Mouse (Mus musculus): Measurements from ENCODE around the gene Mfsd12.

Gene Mfsd12

DNA sequence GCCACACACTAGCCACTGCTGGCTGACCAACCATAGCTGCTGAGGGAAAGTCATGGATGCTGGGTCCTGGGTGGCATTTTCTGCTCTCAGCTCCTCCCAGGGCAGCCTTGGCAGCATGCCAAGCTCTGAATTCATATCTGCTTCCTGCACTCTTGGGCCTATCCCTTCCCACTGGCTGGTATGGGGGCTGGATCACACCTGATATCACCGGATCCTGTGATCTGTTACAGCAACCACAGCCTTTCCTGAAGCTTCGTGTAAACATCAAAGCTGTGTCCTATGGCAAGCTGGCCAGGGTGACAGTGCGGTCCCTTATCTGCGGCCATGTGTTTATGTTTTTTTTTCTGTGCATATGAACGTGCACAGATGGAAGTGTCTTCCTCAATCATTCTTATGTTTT lies 24.7 kb downstream of the Mfsd12 start:
- no peak for DNase-seq (ENCODE audit: low spot score in 2 of 2)

DNA sequence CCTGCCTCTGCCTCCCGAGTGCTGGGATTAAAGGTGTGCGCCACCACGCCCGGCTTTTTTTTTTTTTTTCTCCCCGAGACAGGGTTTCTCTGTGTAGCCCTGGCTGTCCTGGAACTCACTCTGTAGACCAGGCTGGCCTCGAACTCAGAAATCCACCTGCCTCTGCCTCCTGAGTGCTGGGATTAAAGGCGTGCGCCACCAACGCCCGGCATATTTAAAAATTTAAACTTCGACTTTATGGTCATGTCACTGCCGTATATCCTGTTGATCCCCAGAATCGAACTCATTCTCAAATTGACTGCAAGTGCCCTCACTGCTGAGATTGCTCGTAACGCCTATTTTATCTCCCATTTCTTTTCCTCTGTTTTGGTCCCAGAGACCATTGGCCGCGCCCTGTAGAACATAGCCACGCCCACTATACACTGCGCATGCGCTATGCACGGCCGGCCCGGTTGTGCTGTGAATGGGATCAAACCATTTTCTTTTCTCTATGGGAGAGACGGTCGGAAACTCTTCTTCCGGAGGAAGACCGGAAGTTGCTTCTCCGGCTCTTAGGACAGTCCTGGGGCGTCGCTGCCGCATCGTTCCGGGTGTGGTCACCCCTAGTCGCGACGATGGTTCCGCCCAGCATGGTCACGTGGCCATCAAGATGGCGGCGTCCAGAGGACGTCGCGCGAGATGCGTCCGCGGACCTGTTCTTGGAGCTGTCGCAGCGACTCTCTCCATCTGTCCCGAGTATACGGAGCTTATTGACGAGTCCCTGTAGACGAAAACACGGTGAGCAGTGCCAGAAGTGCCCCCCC lies 26.7 kb downstream of the Mfsd12 start, which contains the start of the genes Dohh and Gm48551:
Gene Dohh, plus strand, starts transcription at position 627 of the 803 bp plus-strand sequence.
Gene Gm48551, plus strand, starts transcription at position 665 of the 803 bp plus-strand sequence.
- DNase-seq (ENCODE audit: low spot score in 2 of 2): peak; percentile 99

DNA sequence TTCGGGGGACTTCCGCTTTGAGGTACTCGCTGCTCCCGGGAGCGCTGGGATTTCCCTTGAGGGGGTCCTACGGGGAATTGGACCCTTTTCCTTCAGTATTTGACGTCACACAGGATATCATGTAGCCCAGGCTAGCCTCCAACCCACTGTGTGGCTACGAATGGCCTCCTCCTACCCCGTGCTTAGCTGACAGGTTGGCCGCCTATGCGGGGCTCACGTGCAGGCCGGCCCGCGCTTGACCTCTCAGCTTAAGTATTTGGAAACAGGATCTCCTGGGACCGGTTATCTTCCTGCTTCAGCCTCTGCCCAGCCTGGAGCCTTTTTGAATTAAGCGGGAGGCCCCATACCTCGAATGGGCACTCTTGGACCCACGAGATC lies 27.3 kb downstream of the Mfsd12 start:
- DNase-seq (ENCODE audit: low spot score in 2 of 2): no peak

DNA sequence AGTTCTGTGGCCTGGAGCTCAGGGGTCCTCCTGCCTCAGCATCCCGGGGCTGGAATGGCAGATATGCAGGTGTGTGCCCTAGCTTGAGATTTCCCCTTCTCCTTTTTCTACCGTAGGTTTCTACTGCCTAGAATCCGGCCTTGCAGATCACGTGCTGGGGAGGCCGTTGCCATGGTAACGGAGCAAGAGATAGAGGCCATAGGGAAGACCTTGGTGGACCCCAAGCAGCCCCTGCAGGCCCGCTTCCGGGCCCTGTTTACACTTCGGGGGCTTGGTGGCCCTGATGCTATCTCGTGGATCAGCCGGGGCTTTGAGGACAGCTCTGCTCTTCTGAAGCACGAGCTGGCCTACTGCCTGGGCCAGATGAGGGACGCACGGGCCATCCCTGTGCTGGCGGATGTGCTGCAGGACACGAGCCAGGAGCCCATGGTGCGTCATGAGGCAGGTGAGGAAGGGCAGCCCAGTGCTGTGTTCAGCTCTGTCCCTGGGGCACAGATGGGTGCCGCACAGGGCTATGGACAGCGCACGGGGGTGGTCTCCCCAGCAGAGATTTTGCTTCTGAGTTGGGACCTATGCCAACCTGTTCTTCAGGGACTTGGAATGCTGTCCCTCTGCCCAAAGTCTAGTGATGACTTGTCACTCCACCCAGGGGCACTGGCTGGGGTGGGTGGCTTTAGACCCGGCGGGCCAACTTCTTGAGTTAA lies 28.5 kb downstream of the Mfsd12 start:
- peak in 1 of 2 experiments; percentile 49 for DNase-seq (ENCODE audit: low spot score in 2 of 2)

DNA sequence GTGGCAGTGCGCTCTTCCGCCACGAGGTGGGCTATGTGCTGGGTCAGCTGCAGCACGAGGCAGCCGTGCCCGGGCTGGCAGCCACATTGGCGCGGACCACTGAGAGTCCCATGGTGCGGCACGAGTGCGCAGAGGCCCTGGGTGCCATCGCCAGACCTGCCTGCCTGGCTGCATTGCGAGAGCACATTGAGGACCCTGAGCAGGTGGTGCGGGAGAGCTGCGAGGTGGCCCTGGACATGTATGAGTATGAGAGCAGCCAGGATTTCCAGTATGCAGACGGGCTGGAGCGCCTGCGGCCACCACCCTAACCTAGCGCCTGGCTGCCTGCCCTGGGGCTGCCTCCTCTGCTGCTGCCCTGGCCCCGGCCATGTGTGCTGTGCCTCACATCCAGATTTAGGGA lies 30.4 kb downstream of the Mfsd12 start:
- no peak for DNase-seq (ENCODE audit: low spot score in 2 of 2)

DNA sequence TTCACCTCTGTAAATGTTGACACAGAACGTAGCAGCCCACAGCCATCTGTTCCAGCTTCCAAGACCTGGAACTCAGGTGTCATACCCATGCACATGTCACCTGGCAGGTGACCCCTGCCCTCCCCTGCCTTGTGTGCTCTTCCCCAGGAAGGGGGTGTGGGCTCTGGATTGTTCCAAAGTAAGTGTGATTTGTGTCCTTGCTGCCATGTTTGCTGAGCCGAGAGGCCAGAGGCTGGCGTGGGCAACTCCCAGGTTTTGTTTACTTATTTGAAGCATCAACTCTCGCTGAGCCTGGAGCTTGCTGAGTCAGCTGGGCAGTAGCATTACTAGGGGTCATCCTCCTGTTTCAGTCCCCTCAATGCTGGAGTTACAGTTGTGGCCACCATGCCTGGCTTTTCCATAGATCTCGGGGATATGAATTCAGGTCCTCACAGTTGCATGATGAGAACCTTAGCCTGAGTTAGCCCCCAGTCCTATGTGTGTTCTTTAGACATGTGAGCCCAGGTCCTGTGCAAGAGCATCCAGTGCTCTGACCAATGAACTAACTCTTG lies 31.3 kb downstream of the Mfsd12 start, which contains the start of gene Gm48552:
Gene Gm48552, plus strand, starts transcription at position 501 of the 551 bp plus-strand sequence.
- DNase-seq (ENCODE audit: low spot score in 2 of 2): no peak

DNA sequence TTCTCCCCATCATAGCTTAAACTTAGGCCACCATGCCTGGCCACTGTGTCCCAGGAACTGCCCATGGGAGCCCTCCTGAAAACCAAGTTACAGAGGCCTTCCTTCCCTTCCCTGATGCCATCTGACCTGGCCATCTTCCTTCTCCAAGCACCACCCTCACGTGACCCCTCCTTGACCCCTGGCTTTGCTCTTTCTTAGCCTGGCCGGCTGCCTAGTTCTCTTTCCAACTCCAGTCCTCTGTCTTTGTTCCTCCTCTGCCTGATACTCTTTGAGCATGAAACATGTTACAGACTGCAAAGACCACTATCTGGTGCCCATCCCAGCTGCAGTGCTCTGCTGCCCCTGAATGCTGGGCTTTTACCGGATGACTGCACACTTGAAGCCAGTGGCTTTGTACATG lies 32.1 kb downstream of the Mfsd12 start:
- no peak for DNase-seq (ENCODE audit: low spot score in 2 of 2)

DNA sequence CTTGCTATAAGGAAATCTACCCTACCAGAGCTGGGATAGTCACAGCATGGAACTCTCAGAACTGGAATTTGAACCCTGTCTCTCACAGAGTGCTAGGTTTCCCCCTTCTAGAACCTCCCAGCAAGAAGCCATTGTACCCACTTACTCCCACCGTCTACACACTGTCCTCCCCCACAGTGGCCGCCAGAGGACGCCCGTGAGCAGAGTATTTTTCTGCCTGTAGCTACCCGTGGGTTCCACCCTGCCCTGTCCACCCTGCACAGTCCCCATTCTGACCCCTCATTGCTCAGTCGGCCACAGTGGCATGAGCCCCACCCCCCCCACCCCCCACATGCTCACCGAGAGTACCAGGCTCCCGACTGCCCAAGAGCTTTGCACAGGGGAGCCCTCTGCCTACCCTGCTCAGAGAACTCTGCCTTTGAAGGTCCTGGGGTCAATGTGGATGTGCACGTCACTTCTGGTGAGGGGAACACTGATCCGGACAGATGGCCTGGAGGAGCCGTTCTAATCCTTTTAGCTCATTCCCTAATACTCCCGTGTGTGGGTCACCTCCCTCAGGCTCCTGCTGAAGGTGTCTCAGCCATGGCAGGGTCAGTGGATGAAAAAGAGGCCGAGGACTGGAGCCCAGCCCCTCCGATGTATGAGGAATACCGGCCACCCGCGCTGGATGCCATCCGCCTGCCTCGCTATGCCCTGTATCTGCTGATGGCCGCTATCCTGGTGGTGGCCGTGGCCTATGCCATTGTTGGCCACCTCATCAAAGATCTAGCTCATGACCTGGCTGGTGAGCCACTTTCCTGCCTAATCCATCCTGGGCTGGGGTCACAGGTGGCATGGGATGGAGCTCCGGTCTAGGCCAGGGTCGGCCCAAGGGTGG lies 32.7 kb downstream of the Mfsd12 start:
- peak in 1 of 2 experiments; percentile 85 for DNase-seq (ENCODE audit: low spot score in 2 of 2)

DNA sequence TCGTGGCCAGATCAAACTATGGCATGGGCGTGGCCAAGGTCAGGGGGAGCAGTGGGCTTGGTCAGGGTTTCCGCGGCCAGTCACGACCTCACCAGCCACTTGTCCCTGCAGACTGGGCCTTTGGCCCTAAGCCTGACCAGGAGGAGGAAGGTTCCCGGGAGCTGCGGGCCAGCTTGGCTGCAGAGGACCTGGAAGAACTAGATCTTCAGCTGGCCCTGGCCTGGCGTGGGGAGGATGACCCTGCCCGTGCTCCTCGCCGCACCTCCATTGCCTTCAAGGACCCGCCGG lies 33.3 kb downstream of the Mfsd12 start:
- DNase-seq (ENCODE audit: low spot score in 2 of 2): no peak

DNA sequence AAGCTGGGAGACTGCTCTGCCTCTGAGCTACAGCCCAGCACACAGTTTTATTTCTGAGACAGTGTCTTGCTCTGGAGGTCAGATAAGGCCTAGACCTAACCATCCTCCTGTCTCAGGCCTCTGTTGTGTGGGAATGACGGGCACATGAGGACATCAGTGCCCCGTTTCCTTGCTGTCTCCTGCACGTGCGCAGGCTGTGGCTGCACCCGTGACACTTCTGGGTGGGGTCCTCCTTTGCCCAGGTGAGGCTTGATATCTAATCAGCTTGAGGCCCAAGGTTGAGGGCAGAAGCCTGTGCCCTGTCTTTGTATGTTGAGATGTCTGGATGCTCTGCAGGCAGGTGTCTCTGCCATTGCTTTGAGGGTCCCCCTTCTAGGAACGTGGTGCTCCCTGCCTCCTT lies 35.0 kb downstream of the Mfsd12 start:
- no peak for DNase-seq (ENCODE audit: low spot score in 2 of 2)

DNA sequence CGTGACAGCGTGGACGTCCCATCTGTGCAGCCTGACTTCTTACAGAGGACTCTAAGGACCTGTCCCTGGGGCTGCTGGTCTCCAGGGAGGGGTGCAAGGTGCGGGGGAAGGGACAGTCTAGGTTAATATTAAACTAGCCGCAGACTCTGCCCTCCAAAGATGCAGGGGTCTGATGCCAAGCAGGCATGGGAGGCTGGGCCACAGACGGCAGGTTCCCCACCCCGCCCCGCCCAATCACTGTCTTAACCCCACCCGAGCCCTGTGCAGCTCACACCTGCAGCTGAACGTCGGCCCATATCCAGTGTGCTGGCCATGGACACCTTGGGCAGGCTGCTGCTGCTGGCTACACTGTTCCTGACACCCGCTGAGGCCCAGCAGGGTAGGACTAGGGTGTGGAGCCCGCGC lies 35.5 kb downstream of the Mfsd12 start, which contains the start of gene Smim24:
Gene Smim24, plus strand, starts transcription at position 271 of the 405 bp plus-strand sequence.
- no peak for DNase-seq (ENCODE audit: low spot score in 2 of 2)

DNA sequence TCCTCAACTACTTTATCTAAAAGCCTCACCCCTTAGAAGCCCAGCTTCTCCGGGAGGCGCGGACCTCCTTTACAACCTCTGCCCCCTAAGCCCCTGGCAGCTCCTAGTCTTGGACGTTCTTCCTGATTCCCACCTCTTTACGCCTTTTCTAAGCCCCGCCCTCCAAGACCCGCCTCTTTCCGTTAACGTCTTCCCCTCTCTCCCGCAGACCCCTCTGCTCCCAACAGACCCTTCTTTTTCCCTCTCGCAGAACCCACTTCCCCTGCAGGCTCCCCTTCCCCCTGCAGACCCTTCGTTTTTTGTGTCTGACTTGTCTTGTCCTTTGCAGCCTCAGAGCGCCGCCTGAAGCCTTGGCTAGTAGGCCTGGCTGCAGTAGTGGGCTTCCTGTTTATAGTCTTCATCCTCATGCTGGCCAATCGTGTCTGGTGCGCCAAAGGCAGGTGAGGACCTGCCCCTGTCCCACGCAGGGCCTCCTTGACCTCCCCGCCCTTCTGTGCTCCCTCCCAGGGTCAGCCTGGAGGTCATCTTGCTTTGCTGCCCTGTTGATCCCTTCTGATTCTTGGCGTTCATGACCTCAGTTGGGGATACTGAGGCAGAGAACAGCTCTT lies 36.3 kb downstream of the Mfsd12 start:
- no peak for DNase-seq (ENCODE audit: low spot score in 2 of 2)

DNA sequence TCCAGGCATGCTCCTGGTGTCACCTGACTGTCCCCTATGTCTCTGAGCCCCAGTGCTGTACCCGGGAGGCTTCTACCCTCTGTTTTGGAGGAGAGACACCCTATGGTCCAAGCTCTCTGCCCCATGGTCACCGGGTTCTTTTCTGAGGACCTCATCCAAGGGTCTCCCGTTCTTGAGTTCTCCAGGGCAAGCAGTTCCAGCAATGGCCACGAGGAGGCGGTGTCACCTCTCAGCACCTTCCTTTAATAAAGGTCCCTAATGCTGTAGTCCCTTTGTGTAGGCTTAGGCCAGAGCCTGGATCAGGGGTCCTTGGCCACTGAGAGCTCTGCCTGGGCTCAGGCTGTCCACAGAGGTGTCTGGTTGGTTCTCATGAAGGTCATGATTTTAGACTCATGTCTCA lies 37.8 kb downstream of the Mfsd12 start:
- peak in 1 of 2 experiments; percentile 75 for DNase-seq (ENCODE audit: low spot score in 2 of 2)

DNA sequence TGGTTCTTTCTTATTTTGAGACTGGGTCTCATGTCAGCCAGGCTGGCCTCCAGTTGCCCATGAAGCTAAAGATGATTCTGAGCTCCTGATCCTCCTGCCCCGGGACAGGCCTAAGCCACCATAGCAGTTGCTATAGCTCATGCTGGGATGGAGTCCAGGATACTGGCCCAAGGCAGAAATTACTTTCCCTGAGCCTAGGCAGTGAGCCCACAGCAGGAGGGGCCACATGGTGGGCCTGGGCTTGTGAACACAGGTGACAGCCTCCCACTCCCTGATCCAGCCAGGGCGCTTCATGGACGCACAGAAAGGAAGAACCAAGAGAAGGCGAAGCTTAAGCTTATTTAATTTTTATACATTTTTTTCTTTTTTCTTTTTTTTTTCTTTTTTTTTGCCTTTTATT lies 38.6 kb downstream of the Mfsd12 start:
- DNase-seq (ENCODE audit: low spot score in 2 of 2): no peak

DNA sequence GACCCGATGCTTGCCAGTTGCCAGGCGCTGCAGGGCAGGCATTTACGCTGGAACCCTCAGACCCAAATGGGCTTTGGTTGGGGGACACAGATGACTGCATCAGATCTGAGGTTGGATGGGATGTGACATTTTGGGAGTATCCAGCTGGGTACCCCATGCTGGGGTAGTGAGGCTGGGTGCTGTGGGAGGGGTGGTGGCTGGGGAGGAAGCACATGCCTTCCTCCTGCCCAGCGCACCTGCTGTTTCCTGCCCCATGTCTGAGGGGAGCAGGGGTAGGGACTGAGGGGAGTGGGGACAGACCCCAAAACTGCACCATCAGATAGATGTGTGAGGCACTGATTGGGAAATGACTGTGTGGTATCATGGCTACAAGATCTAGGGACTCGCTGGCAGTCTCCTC lies 39.5 kb downstream of the Mfsd12 start:
- DNase-seq (ENCODE audit: low spot score in 2 of 2): no peak

DNA sequence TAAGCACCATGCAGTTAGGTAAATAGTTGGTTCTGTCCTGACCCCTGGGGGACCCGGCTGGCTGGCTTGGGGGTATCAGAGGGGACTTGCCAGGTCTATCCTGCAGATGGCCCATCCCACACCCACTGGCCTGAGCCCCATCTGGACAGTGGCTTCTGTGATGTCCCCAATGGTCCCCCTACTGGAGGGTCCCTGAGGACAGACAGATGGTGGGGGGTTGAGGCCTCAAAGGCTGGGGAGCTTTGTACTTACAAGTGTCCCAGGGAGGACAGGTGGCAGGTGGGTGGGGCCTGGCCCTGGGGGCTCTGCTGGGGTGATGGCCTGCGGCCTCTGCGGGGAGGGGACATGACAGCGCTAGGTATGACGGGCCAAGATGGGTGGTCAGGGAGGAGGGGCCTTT lies 42.0 kb downstream of the Mfsd12 start:
- no peak for DNase-seq (ENCODE audit: low spot score in 2 of 2)

DNA sequence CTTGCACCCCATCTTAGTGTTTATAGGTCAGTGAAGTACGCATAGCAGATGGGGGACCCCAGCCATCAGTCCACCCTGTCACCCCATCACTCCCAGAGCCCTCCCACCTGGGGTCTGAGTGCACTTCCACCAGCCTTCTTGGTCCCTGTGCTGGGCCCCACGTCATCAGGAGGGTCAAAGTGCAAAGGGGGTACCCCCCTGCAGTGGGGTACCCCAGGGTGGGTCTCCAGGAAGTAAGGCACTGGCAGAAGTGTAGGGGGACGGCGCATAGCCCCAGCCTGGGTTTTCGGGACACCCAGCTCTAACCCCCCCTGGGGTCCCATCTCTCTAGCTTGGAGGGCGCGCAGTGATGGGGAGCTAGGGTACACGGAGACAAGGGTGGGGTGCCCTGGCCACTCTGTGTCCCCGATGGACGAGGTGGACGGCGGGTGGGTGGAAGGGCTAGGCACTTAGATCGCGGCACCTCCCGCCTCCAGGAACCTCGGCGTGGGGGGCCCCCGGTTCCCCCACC lies 42.6 kb downstream of the Mfsd12 start:
- no peak for DNase-seq (ENCODE audit: low spot score in 2 of 2)

DNA sequence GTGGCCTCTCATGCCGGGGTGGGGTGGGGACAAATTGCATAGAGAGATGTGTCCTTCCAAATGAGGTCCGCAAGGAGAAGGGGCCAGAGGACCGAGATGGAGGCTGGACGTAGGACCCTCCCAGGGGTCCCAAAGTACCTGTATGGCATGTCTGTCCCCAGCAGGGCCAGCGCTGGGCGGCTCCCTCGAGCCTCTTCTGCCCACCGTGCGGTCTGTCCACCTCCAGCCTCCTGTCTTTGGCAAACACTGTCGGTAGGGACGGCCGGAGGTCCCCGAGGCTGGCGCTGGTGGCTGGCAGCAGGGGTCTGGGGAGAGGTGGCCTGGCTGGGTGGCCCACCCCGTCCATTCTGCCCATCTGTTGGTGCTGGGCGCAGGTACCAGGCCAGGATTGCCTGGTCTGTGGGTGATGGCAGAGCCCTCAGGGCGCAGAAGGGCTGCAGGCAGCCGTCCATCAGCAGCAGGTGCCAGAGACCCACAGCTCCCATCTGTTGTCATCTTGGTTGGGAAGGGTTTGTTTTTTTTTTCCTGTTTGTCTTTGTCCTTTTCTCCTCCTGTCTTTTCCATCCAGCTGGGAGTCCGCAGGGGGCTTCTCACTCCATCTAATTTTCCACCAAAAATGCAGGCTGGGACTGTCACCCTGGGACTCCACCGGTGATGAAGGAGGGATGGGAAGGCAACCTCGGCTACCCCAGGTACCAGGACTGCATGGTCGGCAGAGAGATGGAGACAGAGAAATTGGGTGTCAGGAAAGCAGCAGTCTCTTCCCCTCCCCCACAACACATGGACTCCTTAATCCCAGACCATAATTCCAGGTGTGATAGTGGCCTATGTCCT lies 43.3 kb downstream of the Mfsd12 start:
- no peak for DNase-seq (ENCODE audit: low spot score in 2 of 2)

DNA sequence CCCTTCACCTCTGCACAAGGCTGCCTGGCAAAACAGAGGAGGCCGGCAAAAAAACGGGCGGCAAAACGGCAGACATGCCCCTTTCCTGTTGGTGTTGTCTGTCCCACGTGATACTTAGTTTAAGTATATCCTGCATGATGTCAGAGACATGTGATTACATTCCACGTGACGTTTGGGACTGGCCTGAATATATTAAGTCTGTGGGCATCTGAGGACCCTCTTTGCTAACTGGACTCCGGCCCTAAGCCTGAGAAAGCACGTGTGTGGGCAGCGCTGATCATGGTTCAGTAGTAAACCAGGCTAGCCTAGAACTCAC lies 43.9 kb downstream of the Mfsd12 start:
- DNase-seq (ENCODE audit: low spot score in 2 of 2): peak in 1 of 2 experiments; percentile 82

DNA sequence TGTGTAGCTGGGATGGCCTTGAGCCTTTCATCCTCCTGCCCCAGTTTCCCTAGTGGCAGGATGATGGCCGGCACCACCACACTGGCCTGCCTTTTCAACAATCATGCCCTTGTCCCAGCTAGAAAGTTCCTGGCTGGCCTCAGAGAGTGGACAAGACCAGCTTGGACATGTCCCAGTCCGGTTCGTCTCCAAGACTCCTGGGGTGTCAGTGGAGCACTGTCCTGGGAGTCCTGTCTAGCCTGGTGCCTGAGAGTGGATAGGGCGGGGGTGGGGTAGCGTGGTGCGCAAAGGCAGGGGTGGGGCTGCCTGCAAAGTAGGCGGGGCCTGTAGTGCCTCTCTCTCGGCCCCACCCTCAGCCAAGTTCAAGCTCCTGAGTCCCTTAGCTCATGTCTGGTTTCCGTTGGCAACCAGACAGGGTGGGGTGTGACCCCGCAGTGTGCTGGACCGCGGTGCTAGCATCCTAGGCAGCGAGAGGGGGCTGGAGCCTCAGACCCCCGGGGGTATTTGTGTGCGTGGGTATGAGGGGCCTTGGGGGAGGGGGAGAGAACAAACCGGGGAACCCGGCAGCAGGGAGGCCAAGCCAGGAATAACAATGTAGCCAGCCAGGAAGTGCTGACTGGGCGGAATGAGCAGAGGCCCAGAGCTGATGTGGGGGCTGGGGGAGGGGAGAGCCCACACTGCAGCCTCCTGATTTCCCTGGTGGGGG lies 44.4 kb downstream of the Mfsd12 start:
- DNase-seq (ENCODE audit: low spot score in 2 of 2): peak; percentile 84 to 87

Measured in right cerebral cortex, postnatal 10 days (tissue).